Mouse (Mus musculus): ENCODE data around the gene Padi4. TPM values are rescaled to one million over a fixed set of nuclear protein-coding genes. Genes with fewer than 3 reads are reported as not detected.

The Padi4 gene
- polyA plus RNA-seq, 1 experiment from 2014 or later, result 2.0 TPM

GRCm38 (mm10) chr4:140721968-140722490 is 52.0 kb downstream of the Padi4 start:
- no peak for DNase-seq (ENCODE audit: low spot score)
- 88% methylated on average over 20 of the region's 20 CpGs for WGBS
- H3K4me1 ChIP-seq (replicated peaks; ENCODE audit: control insufficient read depth, insufficient read depth, low read length), result no peaks in the 10 kb centered on the region

GRCm38 (mm10) chr4:140720091-140720490 is 53.9 kb downstream of the Padi4 start:
- no peaks in the 10 kb centered on the region for H3K4me1 ChIP-seq (replicated peaks; ENCODE audit: control insufficient read depth, insufficient read depth, low read length)
- H3K4me3 ChIP-seq (ENCODE audit: low read depth, low read length), result no peak overlapping the region
- DNase-seq (ENCODE audit: low spot score) (no peak), ATAC-seq (replicated peaks; ENCODE audit: low FRiP score) (no peak)
- 90% methylated on average over 5 of the region's 5 CpGs for WGBS
- no peak overlapping the region for H3K9ac ChIP-seq (ENCODE audit: low read length)
- H3K4me2 ChIP-seq (ENCODE audit: low read depth, low read length, severe bottlenecking), result no peak overlapping the region
- no peaks in the 10 kb centered on the region for H3K27me3 ChIP-seq (ENCODE audit: control insufficient read depth, insufficient read depth, low read length)
- H3K27ac ChIP-seq (ENCODE audit: low read depth, low read length), result no peak overlapping the region
- no peaks in the 10 kb centered on the region for H3K9me3 ChIP-seq (ENCODE audit: control insufficient read depth, low read length)
- peaks cover 50% of the 10 kb centered on the region for H3K36me3 ChIP-seq (ENCODE audit: control insufficient read depth, insufficient read depth, low read length)

More at GRCm38 (mm10) chr4:140721968-140722490, 52.0 kb downstream of the Padi4 start:
- no peak overlapping the region for H3K9ac ChIP-seq (ENCODE audit: low read length)
- H3K27me3 ChIP-seq (ENCODE audit: control insufficient read depth, insufficient read depth, low read length), result no peaks in the 10 kb centered on the region
- no peaks in the 10 kb centered on the region for H3K9me3 ChIP-seq (ENCODE audit: control insufficient read depth, low read length)
- H3K27ac ChIP-seq (ENCODE audit: low read depth, low read length), result no peak overlapping the region
- ATAC-seq (replicated peaks; ENCODE audit: low FRiP score), result no peak
- H3K36me3 ChIP-seq (ENCODE audit: control insufficient read depth, insufficient read depth, low read length), result peaks cover 33% of the 10 kb centered on the region
- no peak overlapping the region for H3K4me3 ChIP-seq (ENCODE audit: low read depth, low read length)
- H3K4me2 ChIP-seq (ENCODE audit: low read depth, low read length, severe bottlenecking), result no peak overlapping the region

DNA sequence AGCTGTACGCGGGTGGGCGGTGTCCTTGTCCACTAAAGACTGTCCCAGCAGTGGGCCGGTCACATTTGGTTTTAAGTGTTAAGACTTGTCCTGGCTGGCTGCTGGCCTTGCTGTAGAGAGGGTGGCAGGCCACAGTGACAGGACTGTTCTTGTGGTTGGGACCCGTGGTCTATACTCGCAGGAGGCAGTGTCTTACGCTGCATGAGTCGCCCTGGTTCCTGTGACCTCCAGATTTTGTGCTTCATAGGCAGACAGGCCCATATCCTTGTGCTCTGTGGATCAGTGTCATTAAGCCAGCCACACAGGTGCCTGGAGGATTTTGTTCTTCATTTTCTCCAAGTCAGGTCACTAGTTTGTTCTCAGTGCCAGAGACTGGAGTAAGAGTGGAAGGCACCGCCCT is 55.6 kb downstream of the Padi4 start:
- no peaks in the 10 kb centered on the region for H3K27me3 ChIP-seq (ENCODE audit: control insufficient read depth, insufficient read depth, low read length)
- 95% methylated on average over 9 of the region's 9 CpGs for whole genome bisulfite sequencing
- DNase-seq (ENCODE audit: low spot score) (no peak), ATAC-seq (replicated peaks; ENCODE audit: low FRiP score) (no peak)
- peaks cover 4% of the 10 kb centered on the region; the same call in 1 of the 2 replicates for H3K4me1 ChIP-seq (replicated peaks; ENCODE audit: control insufficient read depth, insufficient read depth, low read length)
- no peaks in the 10 kb centered on the region for H3K9me3 ChIP-seq (ENCODE audit: control insufficient read depth, low read length)
- no peak overlapping the region for H3K9ac ChIP-seq (ENCODE audit: low read length)
- H3K36me3 ChIP-seq (ENCODE audit: control insufficient read depth, insufficient read depth, low read length), result peaks cover 60% of the 10 kb centered on the region
- no peak overlapping the region for H3K27ac ChIP-seq (ENCODE audit: low read depth, low read length)
- no peak overlapping the region for H3K4me3 ChIP-seq (ENCODE audit: low read depth, low read length)
- H3K4me2 ChIP-seq (ENCODE audit: low read depth, low read length, severe bottlenecking), result no peak overlapping the region

- ATAC-seq (replicated peaks; ENCODE audit: low FRiP score), result no peak
Observed at GRCm38 (mm10) chr4:140716994-140717393, 57.0 kb downstream of the Padi4 start.

DNA sequence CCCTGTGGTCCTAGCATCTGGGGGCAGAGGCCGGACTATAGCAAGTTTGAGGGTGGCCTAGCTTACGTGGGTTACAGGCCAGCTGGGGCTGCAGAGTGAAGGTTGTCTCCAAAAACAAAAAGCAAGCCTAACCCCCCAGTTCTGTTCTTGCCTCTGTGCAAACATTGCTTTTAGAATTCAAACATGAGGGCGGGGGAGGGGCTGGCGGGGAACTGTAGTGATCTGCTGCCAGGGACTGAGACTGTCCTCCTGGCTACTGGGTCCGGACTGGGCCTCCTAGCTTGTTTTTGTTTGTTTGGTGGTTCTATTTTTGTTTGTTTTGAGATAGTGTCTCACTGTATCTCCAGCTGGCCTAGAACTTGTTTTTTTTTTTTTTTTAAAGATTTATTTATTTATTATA is 59.5 kb downstream of the Padi4 start:
- Histone ChIP-seq H3K9me3 (ENCODE audit: control insufficient read depth, low read length) (no peaks in the 10 kb centered on the region), H3K9ac (ENCODE audit: low read length) (no peak overlapping the region), H3K27ac (ENCODE audit: low read depth, low read length) (no peak overlapping the region), H3K4me3 (ENCODE audit: low read depth, low read length) (no peak overlapping the region), H3K4me1 (replicated peaks; ENCODE audit: control insufficient read depth, insufficient read depth, low read length) (peaks cover 8% of the 10 kb centered on the region; the same call in 1 of the 2 replicates), H3K4me2 (ENCODE audit: low read depth, low read length, severe bottlenecking) (no peak overlapping the region), H3K27me3 (ENCODE audit: control insufficient read depth, insufficient read depth, low read length) (no peaks in the 10 kb centered on the region), H3K36me3 (ENCODE audit: control insufficient read depth, insufficient read depth, low read length) (peaks cover 66% of the 10 kb centered on the region)
- DNase-seq (ENCODE audit: low spot score) (no peak), ATAC-seq (replicated peaks; ENCODE audit: low FRiP score) (no peak)
- 89% methylated on average over 5 of the region's 5 CpGs for WGBS

More at GRCm38 (mm10) chr4:140716994-140717393, 57.0 kb downstream of the Padi4 start:
- no peak overlapping the region for H3K27ac ChIP-seq (ENCODE audit: low read depth, low read length)
- peaks cover 69% of the 10 kb centered on the region for H3K36me3 ChIP-seq (ENCODE audit: control insufficient read depth, insufficient read depth, low read length)
- 95% methylated on average over 11 of the region's 11 CpGs for WGBS
- no peak for DNase-seq (ENCODE audit: low spot score)
- peaks cover 8% of the 10 kb centered on the region; the same call in 1 of the 2 replicates for H3K4me1 ChIP-seq (replicated peaks; ENCODE audit: control insufficient read depth, insufficient read depth, low read length)
- no peaks in the 10 kb centered on the region for H3K27me3 ChIP-seq (ENCODE audit: control insufficient read depth, insufficient read depth, low read length)
- H3K9me3 ChIP-seq (ENCODE audit: control insufficient read depth, low read length), result no peaks in the 10 kb centered on the region
- no peak overlapping the region for H3K4me3 ChIP-seq (ENCODE audit: low read depth, low read length)
- H3K4me2 ChIP-seq (ENCODE audit: low read depth, low read length, severe bottlenecking), result no peak overlapping the region
- no peak overlapping the region for H3K9ac ChIP-seq (ENCODE audit: low read length)

DNA sequence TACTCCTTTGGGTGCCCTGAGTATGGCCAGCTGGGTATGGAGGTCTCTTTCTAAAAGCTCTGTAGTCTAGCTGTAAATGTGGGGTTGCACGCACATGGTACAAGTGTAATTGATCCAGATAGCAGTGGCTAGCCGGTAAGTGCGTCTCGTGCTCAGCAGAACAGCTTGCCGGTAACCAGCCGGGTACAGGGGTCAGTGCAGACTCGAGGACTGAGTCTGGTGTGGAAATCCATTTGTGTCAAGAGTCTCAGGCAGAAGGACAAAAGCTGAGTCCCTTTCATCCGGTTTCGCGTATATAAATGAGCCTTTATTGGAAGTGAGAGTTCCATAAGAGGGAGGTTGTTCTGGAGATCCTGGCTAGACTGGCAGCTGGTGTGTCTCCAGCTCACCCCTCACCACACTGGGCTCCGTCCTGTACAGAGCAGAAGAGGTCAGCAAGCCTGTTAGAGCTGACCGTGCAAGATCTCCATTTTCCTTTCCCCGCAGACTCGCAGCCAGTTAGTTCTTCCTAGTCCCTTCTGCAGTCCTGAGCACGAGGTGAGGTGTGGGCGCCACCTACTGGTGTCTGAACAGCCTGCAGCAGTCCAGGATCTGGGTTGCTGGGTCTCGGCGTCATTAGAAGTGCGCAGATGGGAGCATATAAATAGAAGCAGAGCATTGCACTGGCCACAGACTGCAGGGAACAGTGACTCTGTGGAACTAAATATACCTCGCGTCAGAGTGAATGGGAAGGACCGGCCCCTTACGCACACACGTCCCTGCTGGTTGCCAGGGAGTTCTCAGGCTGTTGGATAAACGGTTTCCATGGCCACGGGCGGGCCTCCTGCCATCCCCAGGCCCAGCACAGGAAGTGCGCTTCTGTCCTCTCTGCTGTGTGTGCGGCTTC is 60.3 kb downstream of the Padi4 start:
- Histone ChIP-seq H3K27me3 (ENCODE audit: control insufficient read depth, insufficient read depth, low read length) (no peaks in the 10 kb centered on the region), H3K4me1 (replicated peaks; ENCODE audit: control insufficient read depth, insufficient read depth, low read length) (peaks cover 8% of the 10 kb centered on the region; the same call in 1 of the 2 replicates), H3K4me3 (ENCODE audit: low read depth, low read length) (no peak overlapping the region), H3K4me2 (ENCODE audit: low read depth, low read length, severe bottlenecking) (no peak overlapping the region), H3K9me3 (ENCODE audit: control insufficient read depth, low read length) (no peaks in the 10 kb centered on the region), H3K27ac (ENCODE audit: low read depth, low read length) (0 out of 2 replicates have a peak overlapping the region, but pooled peaks have one; percentile 31), H3K9ac (ENCODE audit: low read length) (no peak overlapping the region), H3K36me3 (ENCODE audit: control insufficient read depth, insufficient read depth, low read length) (peaks cover 71% of the 10 kb centered on the region)
- DNase-seq (ENCODE audit: low spot score), result peak; percentile 91
- ATAC-seq (replicated peaks; ENCODE audit: low FRiP score), result peak; percentile 71
- 56% methylated on average over 29 of the region's 29 CpGs for WGBS

DNA sequence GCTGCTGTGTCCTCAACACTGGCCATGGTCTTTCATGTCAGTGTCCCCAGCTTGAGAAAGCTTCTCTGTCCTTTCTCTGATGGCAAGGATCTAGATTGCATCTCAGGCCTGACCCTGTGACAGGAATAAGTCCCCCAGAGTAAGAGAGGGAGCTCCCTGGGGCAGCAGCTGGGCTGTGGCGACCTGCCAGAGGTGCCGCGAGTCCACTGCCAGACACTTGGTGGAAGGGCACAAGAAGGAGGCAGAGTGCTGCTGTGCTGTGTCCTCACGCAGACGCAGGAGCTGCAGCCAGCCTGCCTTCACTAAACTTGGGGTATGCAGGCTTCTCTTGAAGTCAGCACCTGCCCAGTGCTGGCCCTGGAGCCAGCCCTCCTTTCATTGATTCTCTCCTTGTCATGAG is 62.7 kb downstream of the Padi4 start:
- no peak overlapping the region for H3K27ac ChIP-seq (ENCODE audit: low read depth, low read length)
- peaks cover 8% of the 10 kb centered on the region for H3K4me1 ChIP-seq (replicated peaks; ENCODE audit: control insufficient read depth, insufficient read depth, low read length)
- no peak overlapping the region for H3K4me3 ChIP-seq (ENCODE audit: low read depth, low read length)
- no peaks in the 10 kb centered on the region for H3K9me3 ChIP-seq (ENCODE audit: control insufficient read depth, low read length)
- ATAC-seq (replicated peaks; ENCODE audit: low FRiP score) (no peak), DNase-seq (ENCODE audit: low spot score) (no peak)
- WGBS, result 94% methylated on average over 5 of the region's 5 CpGs
- peaks cover 57% of the 10 kb centered on the region for H3K36me3 ChIP-seq (ENCODE audit: control insufficient read depth, insufficient read depth, low read length)
- no peak overlapping the region for H3K4me2 ChIP-seq (ENCODE audit: low read depth, low read length, severe bottlenecking)
- no peaks in the 10 kb centered on the region for H3K27me3 ChIP-seq (ENCODE audit: control insufficient read depth, insufficient read depth, low read length)
- H3K9ac ChIP-seq (ENCODE audit: low read length), result no peak overlapping the region

GRCm38 (mm10) chr4:140710781-140711180 is 63.3 kb downstream of the Padi4 start:
- H3K27me3 ChIP-seq (ENCODE audit: control insufficient read depth, insufficient read depth, low read length), result no peaks in the 10 kb centered on the region
- peaks cover 53% of the 10 kb centered on the region for H3K36me3 ChIP-seq (ENCODE audit: control insufficient read depth, insufficient read depth, low read length)
- H3K27ac ChIP-seq (ENCODE audit: low read depth, low read length), result no peak overlapping the region
- no peak overlapping the region for H3K4me2 ChIP-seq (ENCODE audit: low read depth, low read length, severe bottlenecking)
- no peak overlapping the region for H3K4me3 ChIP-seq (ENCODE audit: low read depth, low read length)
- no peak overlapping the region for H3K9ac ChIP-seq (ENCODE audit: low read length)
- ATAC-seq (replicated peaks; ENCODE audit: low FRiP score), result no peak
- H3K4me1 ChIP-seq (replicated peaks; ENCODE audit: control insufficient read depth, insufficient read depth, low read length), result peaks cover 8% of the 10 kb centered on the region
- H3K9me3 ChIP-seq (ENCODE audit: control insufficient read depth, low read length), result no peaks in the 10 kb centered on the region
- DNase-seq (ENCODE audit: low spot score), result no peak
- 82% methylated on average over 10 of the region's 10 CpGs for WGBS
